Mouse (Mus musculus) limb, embryonic 10.5 days (tissue): ENCODE data around the gene Colca2. TPM values are rescaled to one million over a fixed set of nuclear protein-coding genes. Genes with fewer than 3 reads are reported as not detected.
A peak's percentile ranks its signal among the peaks of the same experiment; 100 is the strongest.

Experiments used
- DNase-seq: peaks from one replicate; pipeline ENCODE4 v3.0.0-alpha.2; 2017; ENCODE audit warnings: low spot score
- H3K27ac ChIP-seq: fragments of 300-500 bp; sonication (generic); 2 replicates; pipeline ENCODE4 v1.5.1; 2016; ENCODE audit warnings: mild to moderate bottlenecking
- H3K27me3 ChIP-seq: fragments of 300-500 bp; sonication (generic); 2 replicates; pipeline ENCODE4 v1.6.1; 2016; ENCODE audit warnings: low read depth, mild to moderate bottlenecking; ENCODE audit not compliant: poor library complexity, severe bottlenecking
- H3K36me3 ChIP-seq: fragments of 300-500 bp; sonication (generic); 2 replicates; pipeline ENCODE4 v1.6.1; 2016; ENCODE audit warnings: mild to moderate bottlenecking, moderate library complexity
- H3K4me1 ChIP-seq: fragments of 300-500 bp; sonication (generic); 2 replicates; pipeline ENCODE4 v1.6.1; 2016
- H3K4me3 ChIP-seq: fragments of 300-500 bp; sonication (generic); 2 replicates; pipeline ENCODE4 v1.5.1; 2016; ENCODE audit warnings: mild to moderate bottlenecking, moderate library complexity
- H3K9me3 ChIP-seq: fragments of 300-500 bp; sonication (generic); replicated peaks from 2 replicates; pipeline ENCODE4 v1.6.1; 2016; ENCODE audit warnings: mild to moderate bottlenecking
- WGBS: fragments of 180-500 bp; shearing (Covaris S2); methylation state at CpG from one replicate; pipeline ENCODE4 v1.1.7; 2016; 5-methylcytosine and 5-hydroxymethylcytosine counted together
- polyA plus RNA-seq: library from polyadenylated mRNA; unstranded; fragments of >200 nt; fragmentation: Nextera tagmentation; extraction: Ambion mirVana; gene quantifications from 2 replicates; pipeline ENCODE4 v1.2.1, GENCODE M21; 2016

Gene Colca2
- 1.6 and 2.2 TPM in 2 replicates for polyA plus RNA-seq

GRCm38 (mm10) chr9:51278500-51279381, at the start of gene Colca2:
TSS of gene Colca2 (minus strand) at chr9:51278569.
- H3K27ac ChIP-seq = peak within 1 kb of the TSS; percentile 86
- H3K4me3 ChIP-seq = peak within 1 kb of the TSS; percentile 72
- H3K9me3 ChIP-seq = no peaks in the 10 kb centered on the region
- WGBS = under 1% methylated on average over 53 of the region's 53 CpGs
- H3K4me1 ChIP-seq = peaks cover 17% of the 10 kb centered on the region
- DNase-seq = peak; percentile 85
- no peaks in the 10 kb centered on the region for H3K36me3 ChIP-seq
- peaks cover 31% of the 10 kb centered on the region for H3K27me3 ChIP-seq

GRCm38 (mm10) chr9:51327555-51327903, 49.2 kb upstream of the Colca2 start:
- H3K36me3 ChIP-seq = no peaks in the 10 kb centered on the region
- no peaks in the 10 kb centered on the region for H3K4me1 ChIP-seq
- no peaks in the 10 kb centered on the region for H3K9me3 ChIP-seq
- DNase-seq = no peak
- 83% methylated on average over 5 of the region's 5 CpGs for WGBS
- no peak overlapping the region for H3K27ac ChIP-seq
- H3K27me3 ChIP-seq = no peaks in the 10 kb centered on the region
- H3K4me3 ChIP-seq = no peak overlapping the region

GRCm38 (mm10) chr9:51326619-51327554, 48.5 kb upstream of the Colca2 start:
- Histone ChIP-seq H3K4me3 (no peak overlapping the region), H3K36me3 (no peaks in the 10 kb centered on the region), H3K27me3 (no peaks in the 10 kb centered on the region), H3K9me3 (no peaks in the 10 kb centered on the region), H3K4me1 (no peaks in the 10 kb centered on the region), H3K27ac (no peak overlapping the region)
- 84% methylated on average over 11 of the region's 11 CpGs for WGBS
- no peak for DNase-seq

- H3K36me3 ChIP-seq = no peaks in the 10 kb centered on the region
- no peak for DNase-seq
Measured at GRCm38 (mm10) chr9:51324406-51325065, 46.2 kb upstream of the Colca2 start.

GRCm38 (mm10) chr9:51320096-51320495, 41.7 kb upstream of the Colca2 start:
- H3K4me3 ChIP-seq = no peak overlapping the region
- H3K27ac ChIP-seq = no peak overlapping the region
- no peaks in the 10 kb centered on the region for H3K27me3 ChIP-seq
- H3K9me3 ChIP-seq = no peaks in the 10 kb centered on the region
- no peaks in the 10 kb centered on the region for H3K36me3 ChIP-seq
- no peak for DNase-seq
- H3K4me1 ChIP-seq = no peaks in the 10 kb centered on the region
- WGBS = 80% methylated on average over 1 of the region's 1 CpGs

More at GRCm38 (mm10) chr9:51324406-51325065, 46.2 kb upstream of the Colca2 start:
- 87% methylated on average over 7 of the region's 7 CpGs for WGBS
- Histone ChIP-seq H3K27me3 (no peaks in the 10 kb centered on the region), H3K27ac (no peak overlapping the region), H3K4me1 (no peaks in the 10 kb centered on the region), H3K4me3 (no peak overlapping the region), H3K9me3 (no peaks in the 10 kb centered on the region)

GRCm38 (mm10) chr9:51318246-51318645, 39.9 kb upstream of the Colca2 start:
- DNase-seq = no peak
- WGBS = 87% methylated on average over 4 of the region's 4 CpGs
- no peaks in the 10 kb centered on the region for H3K4me1 ChIP-seq
- no peaks in the 10 kb centered on the region for H3K27me3 ChIP-seq
- H3K36me3 ChIP-seq = no peaks in the 10 kb centered on the region
- no peaks in the 10 kb centered on the region for H3K9me3 ChIP-seq
- no peak overlapping the region for H3K4me3 ChIP-seq
- H3K27ac ChIP-seq = no peak overlapping the region

GRCm38 (mm10) chr9:51317322-51317721, 39.0 kb upstream of the Colca2 start:
- H3K27ac ChIP-seq = no peak overlapping the region
- no peaks in the 10 kb centered on the region for H3K4me1 ChIP-seq
- no peaks in the 10 kb centered on the region for H3K27me3 ChIP-seq
- no peaks in the 10 kb centered on the region for H3K9me3 ChIP-seq
- DNase-seq = no peak
- H3K36me3 ChIP-seq = no peaks in the 10 kb centered on the region
- 94% methylated on average over 4 of the region's 4 CpGs for WGBS
- no peak overlapping the region for H3K4me3 ChIP-seq

- no peak overlapping the region for H3K4me3 ChIP-seq
- no peak overlapping the region for H3K27ac ChIP-seq
- 82% methylated on average over 6 of the region's 6 CpGs for whole genome bisulfite sequencing
- H3K4me1 ChIP-seq = no peaks in the 10 kb centered on the region
- H3K36me3 ChIP-seq = no peaks in the 10 kb centered on the region
- no peak for DNase-seq
- no peaks in the 10 kb centered on the region for H3K27me3 ChIP-seq
- no peaks in the 10 kb centered on the region for H3K9me3 ChIP-seq
Measured at GRCm38 (mm10) chr9:51315402-51316063, 37.2 kb upstream of the Colca2 start.

GRCm38 (mm10) chr9:51312554-51313317, 34.4 kb upstream of the Colca2 start:
- H3K4me3 ChIP-seq = no peak overlapping the region
- H3K27ac ChIP-seq = no peak overlapping the region
- no peaks in the 10 kb centered on the region for H3K36me3 ChIP-seq
- DNase-seq = no peak
- no peaks in the 10 kb centered on the region for H3K9me3 ChIP-seq
- no peaks in the 10 kb centered on the region for H3K27me3 ChIP-seq
- no peaks in the 10 kb centered on the region for H3K4me1 ChIP-seq
- 85% methylated on average over 18 of the region's 18 CpGs for WGBS

- H3K36me3 ChIP-seq = no peaks in the 10 kb centered on the region
- H3K4me1 ChIP-seq = no peaks in the 10 kb centered on the region
- WGBS = 83% methylated on average over 7 of the region's 7 CpGs
- H3K4me3 ChIP-seq = no peak overlapping the region
- DNase-seq = no peak
- H3K27me3 ChIP-seq = no peaks in the 10 kb centered on the region
- H3K9me3 ChIP-seq = no peaks in the 10 kb centered on the region
- no peak overlapping the region for H3K27ac ChIP-seq
Measured at GRCm38 (mm10) chr9:51310515-51310914, 32.1 kb upstream of the Colca2 start.

- no peak for DNase-seq
- H3K4me3 ChIP-seq = no peak overlapping the region
- H3K9me3 ChIP-seq = no peaks in the 10 kb centered on the region
- H3K27me3 ChIP-seq = no peaks in the 10 kb centered on the region
- H3K27ac ChIP-seq = no peak overlapping the region
- WGBS = 90% methylated on average over 3 of the region's 3 CpGs
- no peaks in the 10 kb centered on the region for H3K4me1 ChIP-seq
- H3K36me3 ChIP-seq = no peaks in the 10 kb centered on the region
Measured at GRCm38 (mm10) chr9:51306351-51306750, 28.0 kb upstream of the Colca2 start.

GRCm38 (mm10) chr9:51305146-51305545, 26.8 kb upstream of the Colca2 start:
- Histone ChIP-seq H3K9me3 (no peaks in the 10 kb centered on the region), H3K4me1 (no peaks in the 10 kb centered on the region), H3K4me3 (no peak overlapping the region), H3K27ac (no peak overlapping the region), H3K27me3 (no peaks in the 10 kb centered on the region), H3K36me3 (no peaks in the 10 kb centered on the region)
- 83% methylated on average over 3 of the region's 3 CpGs for WGBS
- DNase-seq = no peak
